Mouse (Mus musculus): Measurements from ENCODE around the gene Umad1. TPM values are rescaled to one million over a fixed set of nuclear protein-coding genes. Genes with fewer than 3 reads are reported as not detected.

The Umad1 gene
- polyA plus RNA-seq (2015; fragmentation: Nextera tagmentation; extraction: Ambion mirVana) = 24.0 and 25.1 TPM in 2 replicates

DNA sequence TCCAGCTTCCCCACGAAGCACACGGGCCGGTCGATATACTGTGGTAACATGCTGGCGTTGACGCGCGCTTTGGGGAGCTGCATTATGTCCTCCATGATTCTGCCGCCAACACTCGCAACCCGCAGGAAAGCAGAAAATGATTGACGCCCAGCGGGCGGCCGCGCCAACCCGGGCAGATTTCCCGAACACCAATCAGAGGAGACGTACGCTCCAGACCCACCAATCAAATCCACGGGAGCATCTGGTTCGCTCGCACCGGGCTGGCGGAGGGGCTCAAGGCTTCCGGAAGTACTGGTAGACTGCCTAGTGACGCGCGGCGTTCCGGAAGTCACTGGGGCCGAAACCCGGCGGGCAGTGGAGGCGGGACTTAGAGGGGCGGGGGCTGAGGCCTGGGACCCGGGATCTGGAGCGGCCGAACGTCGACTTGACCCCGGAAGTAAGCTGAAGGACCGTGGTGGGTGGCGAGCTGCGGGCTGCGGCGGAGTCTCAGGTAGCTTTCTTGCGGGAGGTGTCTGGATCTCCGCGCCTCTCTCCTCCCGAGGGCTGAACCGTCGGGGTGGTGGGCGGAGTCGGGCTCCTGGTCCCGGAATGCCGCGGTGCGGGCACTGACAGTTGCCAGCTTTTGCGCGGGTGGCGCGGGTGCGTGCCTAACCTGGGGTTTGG is at the start of gene Umad1, which contains the start of the genes Rpa3 and Gm45062:
Gene Umad1, plus strand, starts transcription at position 285 of the 663 bp plus-strand sequence.
Gene Rpa3, minus strand, starts transcription at position 170 of the 663 bp plus-strand sequence.
Gene Gm45062, plus strand, starts transcription at position 447 of the 663 bp plus-strand sequence.
- Histone ChIP-seq H3K4me2 (replicated peaks; ENCODE audit: low read depth) (peak within 1 kb of the TSS; percentile 90), H3K36me3 (ENCODE audit: control insufficient read depth, insufficient read depth) (0 out of 2 replicates have a peak, but pooled peaks cover 5% of the 10 kb centered on the region), H3K9ac (ENCODE audit: low read depth, low read length) (peak within 1 kb of the TSS; percentile 81), H3K27ac (ENCODE audit: low read depth, low read length) (peak within 1 kb of the TSS; percentile 82), H3K4me1 (replicated peaks; ENCODE audit: control insufficient read depth, insufficient read depth, low read length) (no peaks in the 10 kb centered on the region), H3K9me3 (ENCODE audit: control insufficient read depth) (no peaks in the 10 kb centered on the region), H3K4me3 (ENCODE audit: low read depth, low read length) (peak within 1 kb of the TSS; percentile 93), H3K27me3 (replicated peaks; ENCODE audit: control insufficient read depth, insufficient read depth, low read length) (no peaks in the 10 kb centered on the region)
- TF ChIP-seq CTCF (IDR thresholded peaks at IDR 0.05; ENCODE audit: low read depth) = no peak
- under 1% methylated on average over 64 of the region's 64 CpGs for WGBS
- peak; percentile 100 for ATAC-seq

DNA sequence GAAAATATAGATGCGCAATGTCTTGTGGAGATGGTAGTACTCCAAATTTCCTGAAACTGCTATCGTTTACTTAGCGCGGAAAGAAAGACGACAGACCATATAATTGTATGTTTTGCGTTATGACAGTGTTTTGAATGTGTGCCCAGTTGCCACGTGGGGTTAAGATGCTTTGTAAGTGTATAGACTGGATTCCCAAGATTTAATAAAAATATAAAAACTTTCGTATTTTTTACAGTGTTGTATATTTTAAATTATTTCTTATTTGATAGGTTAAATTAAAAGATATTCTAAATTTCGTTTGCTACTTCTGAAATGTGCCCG is 49.3 kb upstream of the Umad1 start:
- no peak for ATAC-seq

DNA sequence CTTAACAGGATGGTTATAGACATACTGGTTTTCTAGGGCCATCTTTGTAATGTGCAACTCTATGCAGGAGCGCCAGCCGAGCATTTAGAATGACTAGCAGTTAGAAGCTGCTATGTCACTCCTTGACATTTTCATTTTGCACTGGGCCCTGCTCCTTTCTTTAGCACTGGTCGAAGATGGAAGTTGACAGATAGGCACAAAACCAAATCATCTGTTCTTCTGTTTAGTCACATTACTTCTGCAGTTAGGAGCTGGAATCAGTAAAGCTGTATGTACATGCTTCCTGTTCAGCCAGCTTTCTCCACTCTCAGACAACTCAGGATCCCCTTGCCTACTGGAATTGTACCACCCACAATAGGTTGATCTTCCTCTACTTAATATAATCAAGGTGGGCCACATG is 48.4 kb upstream of the Umad1 start:
- Histone ChIP-seq H3K4me2 (replicated peaks; ENCODE audit: low read depth) (no peak overlapping the region), H3K36me3 (ENCODE audit: control insufficient read depth, insufficient read depth) (peaks cover 7% of the 10 kb centered on the region), H3K4me3 (ENCODE audit: low read depth, low read length) (no peak overlapping the region), H3K9me3 (ENCODE audit: control insufficient read depth) (no peaks in the 10 kb centered on the region), H3K27me3 (replicated peaks; ENCODE audit: control insufficient read depth, insufficient read depth, low read length) (no peaks in the 10 kb centered on the region), H3K4me1 (replicated peaks; ENCODE audit: control insufficient read depth, insufficient read depth, low read length) (0 out of 2 replicates have a peak, but pooled peaks cover 4% of the 10 kb centered on the region), H3K27ac (ENCODE audit: low read depth, low read length) (no peak overlapping the region), H3K9ac (ENCODE audit: low read depth, low read length) (no peak overlapping the region)
- no peak for TF ChIP-seq CTCF (IDR thresholded peaks at IDR 0.05; ENCODE audit: low read depth)
- 97% methylated on average over 3 of the region's 3 CpGs for WGBS
- ATAC-seq = no peak

More for the DNA sequence above, 49.3 kb upstream of the Umad1 start:
- 10% methylated on average over 10 of the region's 10 CpGs for WGBS
- H3K4me3 ChIP-seq (ENCODE audit: low read depth, low read length) = peak overlapping the region; percentile 73
- peak overlapping the region; percentile 90; the same call in 1 of the 2 replicates for H3K27ac ChIP-seq (ENCODE audit: low read depth, low read length)
- H3K4me2 ChIP-seq (replicated peaks; ENCODE audit: low read depth) = peak overlapping the region; percentile 71
- 0 out of 2 replicates have a peak, but pooled peaks cover 4% of the 10 kb centered on the region for H3K4me1 ChIP-seq (replicated peaks; ENCODE audit: control insufficient read depth, insufficient read depth, low read length)
- H3K27me3 ChIP-seq (replicated peaks; ENCODE audit: control insufficient read depth, insufficient read depth, low read length) = no peaks in the 10 kb centered on the region
- peak overlapping the region; percentile 75 for H3K9ac ChIP-seq (ENCODE audit: low read depth, low read length)
- TF ChIP-seq CTCF (IDR thresholded peaks at IDR 0.05; ENCODE audit: low read depth) = no peak
- H3K36me3 ChIP-seq (ENCODE audit: control insufficient read depth, insufficient read depth) = peaks cover 3% of the 10 kb centered on the region; the same call in 1 of the 2 replicates
- H3K9me3 ChIP-seq (ENCODE audit: control insufficient read depth) = no peaks in the 10 kb centered on the region

DNA sequence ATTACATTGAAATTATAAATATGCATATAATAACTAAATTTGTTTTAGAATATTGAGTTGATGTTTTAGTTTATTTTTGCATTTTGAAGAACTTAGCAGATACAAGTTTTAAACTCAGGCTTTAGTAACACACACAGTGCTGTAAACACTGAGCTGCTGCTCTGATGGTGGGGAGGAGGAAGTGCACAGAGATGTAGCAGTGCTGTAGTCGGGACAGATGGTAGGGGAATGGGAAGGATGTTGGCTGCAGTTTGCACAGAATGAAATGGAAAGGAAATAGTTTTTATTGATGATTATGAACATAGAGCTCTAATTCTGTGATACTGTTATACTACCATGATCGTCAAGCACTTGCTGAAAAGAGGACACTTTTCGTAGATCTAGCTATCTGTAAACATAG is 32.1 kb upstream of the Umad1 start:
- Histone ChIP-seq H3K4me3 (ENCODE audit: low read depth, low read length) (no peak overlapping the region), H3K27ac (ENCODE audit: low read depth, low read length) (no peak overlapping the region), H3K27me3 (replicated peaks; ENCODE audit: control insufficient read depth, insufficient read depth, low read length) (no peaks in the 10 kb centered on the region), H3K9me3 (ENCODE audit: control insufficient read depth) (no peaks in the 10 kb centered on the region), H3K4me1 (replicated peaks; ENCODE audit: control insufficient read depth, insufficient read depth, low read length) (no peaks in the 10 kb centered on the region), H3K4me2 (replicated peaks; ENCODE audit: low read depth) (no peak overlapping the region), H3K9ac (ENCODE audit: low read depth, low read length) (no peak overlapping the region), H3K36me3 (ENCODE audit: control insufficient read depth, insufficient read depth) (peaks cover 28% of the 10 kb centered on the region)
- TF ChIP-seq CTCF (IDR thresholded peaks at IDR 0.05; ENCODE audit: low read depth) = no peak
- 74% methylated on average over 3 of the region's 3 CpGs for WGBS
- ATAC-seq = no peak

DNA sequence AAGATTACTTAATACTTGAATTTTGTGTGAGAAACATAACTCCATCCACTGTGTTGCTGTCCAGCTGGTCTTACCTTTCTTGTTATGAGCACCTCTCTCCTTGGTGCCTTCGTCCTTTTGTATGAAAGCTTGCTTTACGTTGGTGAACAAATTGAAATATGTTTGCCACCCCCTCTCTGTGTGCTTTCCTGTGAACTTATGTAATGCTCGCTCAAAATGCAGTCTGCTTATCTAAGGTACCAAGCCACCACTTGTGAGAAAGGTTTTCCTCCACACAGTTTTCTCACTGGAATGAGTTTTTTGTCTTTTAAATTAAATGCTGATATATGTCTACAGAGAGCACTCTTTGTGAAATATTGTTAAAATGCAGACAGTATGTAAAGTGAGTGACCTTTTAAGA is 30.5 kb upstream of the Umad1 start:
- ATAC-seq = no peak
- H3K4me1 ChIP-seq (replicated peaks; ENCODE audit: control insufficient read depth, insufficient read depth, low read length) = no peaks in the 10 kb centered on the region
- H3K9me3 ChIP-seq (ENCODE audit: control insufficient read depth) = no peaks in the 10 kb centered on the region
- H3K36me3 ChIP-seq (ENCODE audit: control insufficient read depth, insufficient read depth) = peaks cover 35% of the 10 kb centered on the region
- no peak overlapping the region for H3K9ac ChIP-seq (ENCODE audit: low read depth, low read length)
- no peak overlapping the region for H3K4me2 ChIP-seq (replicated peaks; ENCODE audit: low read depth)
- 95% methylated on average over 3 of the region's 3 CpGs for WGBS
- TF ChIP-seq CTCF (IDR thresholded peaks at IDR 0.05; ENCODE audit: low read depth) = no peak
- H3K27ac ChIP-seq (ENCODE audit: low read depth, low read length) = no peak overlapping the region
- no peak overlapping the region for H3K4me3 ChIP-seq (ENCODE audit: low read depth, low read length)
- no peaks in the 10 kb centered on the region for H3K27me3 ChIP-seq (replicated peaks; ENCODE audit: control insufficient read depth, insufficient read depth, low read length)

DNA sequence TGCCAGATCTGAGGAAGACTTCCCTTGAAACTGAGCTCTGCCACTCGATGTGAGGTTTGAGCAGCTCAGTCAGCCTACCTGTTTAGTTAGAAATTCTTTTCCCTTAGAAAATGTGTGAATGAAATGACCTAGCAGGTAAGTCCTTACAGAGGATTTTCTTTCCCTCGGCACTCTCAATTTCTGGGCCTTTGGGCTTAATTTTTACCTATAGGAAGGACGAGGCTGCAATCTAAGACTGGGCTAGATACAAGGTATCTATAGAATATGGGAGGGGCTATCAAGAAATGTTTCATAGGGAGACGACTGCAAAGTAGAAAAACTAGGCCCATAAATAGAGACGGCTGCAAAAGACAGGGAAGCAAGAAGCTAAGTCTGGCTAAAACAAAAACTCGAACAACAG is 772 bp upstream of the Umad1 start:
- no peak for ATAC-seq
- H3K9ac ChIP-seq (ENCODE audit: low read depth, low read length) = peak overlapping the region; percentile 59
- H3K4me2 ChIP-seq (replicated peaks; ENCODE audit: low read depth) = peak overlapping the region; percentile 63
- H3K27me3 ChIP-seq (replicated peaks; ENCODE audit: control insufficient read depth, insufficient read depth, low read length) = no peaks in the 10 kb centered on the region
- 5% methylated on average over 6 of the region's 6 CpGs for WGBS
- peak overlapping the region; percentile 93 for H3K4me3 ChIP-seq (ENCODE audit: low read depth, low read length)
- no peaks in the 10 kb centered on the region for H3K9me3 ChIP-seq (ENCODE audit: control insufficient read depth)
- TF ChIP-seq CTCF (IDR thresholded peaks at IDR 0.05; ENCODE audit: low read depth) = no peak
- no peak overlapping the region for H3K27ac ChIP-seq (ENCODE audit: low read depth, low read length)
- 0 out of 2 replicates have a peak, but pooled peaks cover 7% of the 10 kb centered on the region for H3K36me3 ChIP-seq (ENCODE audit: control insufficient read depth, insufficient read depth)
- H3K4me1 ChIP-seq (replicated peaks; ENCODE audit: control insufficient read depth, insufficient read depth, low read length) = no peaks in the 10 kb centered on the region

All from intestine, postnatal 0 days (tissue).